Mouse (Mus musculus): Measurements from ENCODE around the gene Abcc6.
"Not testable (repeated sequence)": the region's sequence is repeated elsewhere in the genome, so short reads cannot be mapped to it uniquely, and the experiment has no call there.

Abcc6 gene

GRCm38 (mm10) chr7:45933766-45934165 lies 96.3 kb downstream of the Abcc6 start:
- DNase-seq (ENCODE audit: low spot score), result not testable (repeated sequence)

GRCm38 (mm10) chr7:45929688-45930087 lies 100.4 kb downstream of the Abcc6 start:
- no peak for DNase-seq (ENCODE audit: low spot score)

GRCm38 (mm10) chr7:45928626-45929295 lies 101.3 kb downstream of the Abcc6 start:
- no peak for DNase-seq (ENCODE audit: low spot score)

DNA sequence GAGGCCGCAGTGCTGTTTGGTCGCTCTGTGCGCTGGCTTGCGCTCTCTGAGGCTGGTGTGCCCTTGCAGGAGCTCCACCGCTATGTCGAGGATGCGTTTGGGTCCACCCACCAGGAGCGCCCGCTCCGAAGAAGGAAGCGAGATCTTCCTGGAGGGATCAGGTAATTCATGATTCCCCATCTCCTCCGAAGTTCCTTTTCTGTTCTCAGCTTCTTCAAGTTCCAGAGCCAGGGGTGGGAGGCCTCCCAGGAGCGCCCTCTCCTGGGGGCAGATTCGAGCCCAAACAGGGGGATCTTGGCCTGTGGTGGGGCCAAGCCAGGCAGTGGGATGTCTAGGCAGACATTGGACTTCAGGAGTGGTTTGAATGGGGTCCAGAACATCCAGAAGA lies 105.7 kb downstream of the Abcc6 start:
- peak; percentile 38 for DNase-seq (ENCODE audit: low spot score)

DNA sequence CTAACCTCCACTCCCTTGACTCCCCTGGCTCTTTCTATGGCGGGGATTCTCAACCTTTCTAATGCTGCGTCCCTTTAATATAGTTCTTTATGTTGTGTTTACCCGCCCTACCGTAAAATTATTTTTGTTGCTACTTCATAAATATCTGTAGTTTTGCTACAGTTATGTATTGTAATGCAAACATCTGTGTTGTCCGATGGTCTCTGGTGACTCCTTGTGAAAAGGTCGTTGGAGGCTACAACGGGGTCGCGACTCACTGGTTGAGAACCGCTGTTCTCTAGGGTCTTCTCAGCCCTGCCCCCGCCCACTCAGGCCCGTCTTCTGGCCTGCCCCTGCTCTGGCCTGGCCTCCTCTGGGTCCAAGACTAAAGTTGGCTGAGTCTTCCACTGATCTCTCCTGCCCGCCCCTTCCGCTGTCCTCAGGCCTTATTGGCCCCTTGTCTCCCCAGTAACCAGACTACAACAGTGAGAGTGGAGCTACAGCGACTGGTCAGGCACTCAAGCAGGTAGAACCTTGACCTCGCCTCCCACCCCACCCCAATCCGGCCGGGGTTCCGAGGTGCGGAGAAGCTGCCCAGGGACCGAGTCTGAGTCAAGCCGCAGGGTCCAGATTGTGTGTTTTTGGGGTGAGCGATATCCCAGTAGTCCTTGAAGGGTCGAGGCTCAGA lies 106.2 kb downstream of the Abcc6 start, which contains the start of gene Ccdc114:
Ccdc114 (plus strand) TSS at position 311 of the 667 bp plus-strand sequence.
- DNase-seq (ENCODE audit: low spot score), result peak; percentile 70

GRCm38 (mm10) chr7:45922928-45923761 lies 107.0 kb downstream of the Abcc6 start:
- DNase-seq (ENCODE audit: low spot score), result peak; percentile 91

DNA sequence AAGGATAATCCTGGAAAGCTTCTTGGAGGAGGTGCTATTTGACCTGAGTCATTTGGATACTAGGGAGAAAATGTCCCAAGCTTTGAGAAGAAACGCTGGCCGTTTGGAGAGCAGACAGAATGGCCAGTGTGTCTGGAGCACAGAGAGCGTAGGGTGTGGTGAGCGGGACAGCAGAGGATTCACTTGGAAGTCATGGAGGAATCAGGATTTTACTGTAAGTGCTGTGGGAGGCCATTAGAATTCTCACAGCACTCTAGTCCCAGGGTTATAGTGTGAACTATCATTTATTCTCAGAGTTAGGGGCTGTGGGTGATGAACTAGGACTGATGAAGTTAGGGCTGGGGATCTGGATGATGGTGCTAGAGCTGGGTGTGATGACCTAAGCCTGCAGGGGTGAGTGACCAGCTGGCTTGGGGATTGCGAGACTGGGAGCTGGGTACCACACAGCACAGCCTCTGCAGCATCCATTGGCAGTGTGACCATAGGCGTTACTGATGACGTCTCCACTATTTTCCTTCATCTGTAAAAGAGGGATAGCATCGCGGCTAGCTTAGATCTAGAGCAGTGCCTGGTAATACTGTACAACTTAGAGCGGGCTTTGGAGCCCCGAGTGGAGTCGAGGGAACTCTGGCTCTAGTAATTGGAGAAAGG lies 108.0 kb downstream of the Abcc6 start:
- no peak for DNase-seq (ENCODE audit: low spot score)

GRCm38 (mm10) chr7:45921242-45921621 lies 108.9 kb downstream of the Abcc6 start, which contains the start of gene Emp3:
Gene Emp3, minus strand, starts transcription at chr7:45921404.
- DNase-seq (ENCODE audit: low spot score), result peak; percentile 36

- no peak for DNase-seq (ENCODE audit: low spot score)
Measured at GRCm38 (mm10) chr7:45920583-45921241, 109.4 kb downstream of the Abcc6 start.

DNA sequence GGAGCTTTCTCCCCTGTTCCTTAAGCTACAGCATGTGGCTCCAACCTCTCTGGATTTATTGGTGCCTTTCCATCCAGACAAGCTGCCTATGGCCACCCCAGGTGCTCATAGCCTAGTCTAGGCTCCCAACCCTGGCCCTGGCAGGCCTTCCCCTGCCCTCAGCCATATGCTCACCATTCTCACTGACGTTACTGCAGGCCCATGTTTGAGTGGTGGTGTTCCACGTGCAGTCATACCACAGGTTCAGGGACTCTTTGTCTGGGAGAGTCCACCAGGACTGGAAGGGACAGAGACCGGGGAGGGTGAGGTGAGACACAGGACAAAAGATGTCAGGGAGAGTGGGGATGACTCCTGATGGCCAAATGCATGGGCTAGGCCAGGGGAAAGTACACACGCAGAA lies 110.3 kb downstream of the Abcc6 start:
- DNase-seq (ENCODE audit: low spot score), result no peak

- DNase-seq (ENCODE audit: low spot score), result no peak
Measured at GRCm38 (mm10) chr7:45919083-45919671, 110.9 kb downstream of the Abcc6 start.

GRCm38 (mm10) chr7:45917926-45918325 lies 112.2 kb downstream of the Abcc6 start:
- DNase-seq (ENCODE audit: low spot score), result no peak

Data from ovary, postnatal 14 days (tissue).